Mouse (Mus musculus) liver, postnatal 0 days (tissue): ENCODE results near the gene Sphk2.

Experiments
- CTCF ChIP-seq: sonication (generic); IDR thresholded peaks from 2 replicates; pipeline ENCODE4 v1.5.1; 2016; ENCODE audit warnings: antibody characterized with exemption, low read depth
- EP300 ChIP-seq: IDR thresholded peaks from 2 replicates; pipeline ENCODE4 v1.6.1; 2016; ENCODE audit warnings: antibody characterized with exemption, low read depth, mild to moderate bottlenecking

DNA sequence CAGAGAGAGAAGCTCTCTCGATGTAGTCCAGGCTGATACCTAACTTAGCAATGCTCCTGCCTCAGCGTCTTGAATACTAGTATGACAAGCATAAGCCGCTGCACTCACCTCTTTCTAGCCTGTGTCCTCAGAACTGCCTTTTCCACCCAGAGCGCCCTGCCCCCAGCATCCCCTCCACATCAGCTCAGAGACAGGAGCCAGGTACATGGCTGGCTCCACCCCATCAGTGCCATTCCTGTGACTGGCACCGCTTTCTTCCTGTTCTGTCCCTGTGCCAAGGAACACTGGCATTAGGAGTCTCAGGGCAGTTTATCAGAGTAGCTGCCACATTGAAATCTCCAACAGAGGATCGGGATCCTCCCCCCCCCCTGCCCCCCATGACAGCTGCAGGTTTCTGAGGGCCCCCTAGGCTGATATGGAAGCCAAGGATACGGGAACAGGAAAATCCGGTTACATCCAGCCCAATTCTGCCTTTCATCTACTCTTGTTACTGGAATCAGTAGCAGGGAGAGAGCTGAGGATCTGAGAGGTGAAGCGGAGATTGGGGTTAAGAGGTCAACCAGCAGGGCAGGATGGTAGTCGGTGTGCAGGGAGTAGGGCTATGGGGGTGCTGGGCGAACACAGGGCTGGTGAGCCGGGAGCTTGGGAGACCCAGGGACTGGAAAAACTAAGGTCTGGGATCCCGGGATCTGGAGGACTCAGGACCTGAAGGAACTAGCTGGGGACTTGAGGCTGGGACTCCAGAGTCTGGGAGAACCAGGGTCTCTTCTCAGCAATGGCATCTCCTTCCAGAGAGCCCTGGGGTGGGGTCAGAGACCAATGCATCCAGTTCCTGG is 52.3 kb downstream of the Sphk2 start:
- TF ChIP-seq EP300 (no peak), CTCF (no peak)
